Comparison of ENCODE assay signal across 30 mouse cellular contexts in genomic region chr5:122287026-122287425, GRCm38 (mm10). TPM values are rescaled to one million over a fixed set of nuclear protein-coding genes. Genes with fewer than 3 reads are reported as not detected.
DNase-seq lines count a peak whose midpoint lies in the region; ATAC-seq and TF ChIP-seq lines count a peak whose summit lies in the region.
"Had no signal": no experiment of that assay in that cellular context is flagged by ENCODE, and none has a peak within 500 bp of the region (broad histone marks: within the 10 kb centered on the region; RNA-seq: fewer than 3 reads in every experiment).

No protein-coding gene starts in this region.

- DNase-seq in gastrocnemius, adult 2 months: no peak
- no peak for DNase-seq in gastrocnemius, adult 18-20 months (ENCODE audit: low spot score)
- no peak for DNase-seq in heart, postnatal 0 days (ENCODE audit: low spot score)
- peak; percentile 65 for DNase-seq in CD4-positive helper T cell, adult 2 months (ENCODE audit: low read depth, low spot score)
- no peak for DNase-seq in liver, postnatal 0 days
- DNase-seq: adrenal gland, postnatal 36 days; cerebellum, adult 8-10 months; cerebellum, postnatal 25 days; gastrocnemius, postnatal 36 days; heart, postnatal 36 days; kidney, adult 9 months; kidney, postnatal 10 days; layer of hippocampus, adult 9-11 months; lung, adult 2 months; lung, postnatal 10 days; right cerebral cortex, postnatal 25 days; thymus, adult 18-20 months; thymus, postnatal 25 days had no signal

- H3K4me1 ChIP-seq in heart, postnatal 0 days (ENCODE audit: control insufficient read depth, insufficient read depth): peaks cover 28% of the 10 kb centered on the region
- peaks cover 36% of the 10 kb centered on the region for H3K4me1 ChIP-seq in heart, embryonic 12.5 days (replicated peaks)
- H3K4me1 ChIP-seq in liver, postnatal 0 days (ENCODE audit: insufficient read depth): peaks cover 36% of the 10 kb centered on the region
- H3K4me1 ChIP-seq in forebrain, embryonic 16.5 days (replicated peaks; ENCODE audit: control insufficient read depth, insufficient read depth, low read length): peaks cover 18% of the 10 kb centered on the region

- WGBS in heart, postnatal 0 days: 60% methylated on average over 4 of the region's 4 CpGs
- 71% methylated on average over 4 of the region's 4 CpGs for WGBS in heart, embryonic 12.5 days
- WGBS in liver, postnatal 0 days (ENCODE audit: insufficient replicate concordance): 70% methylated on average over 4 of the region's 4 CpGs
- WGBS in forebrain, embryonic 16.5 days: 94% methylated on average over 4 of the region's 4 CpGs

- TF ChIP-seq EP300 in heart, postnatal 0 days (IDR thresholded peaks at IDR 0.05; ENCODE audit: low read depth): no peak
- TF ChIP-seq EP300 in liver, postnatal 0 days (IDR thresholded peaks at IDR 0.05; ENCODE audit: low read depth): no peak

- no peak for ATAC-seq in heart, postnatal 0 days (ENCODE audit: insufficient read depth, low read depth)
- no peak for ATAC-seq in heart, embryonic 12.5 days (ENCODE audit: insufficient number of reproducible peaks, low FRiP score)
- no peak for ATAC-seq in liver, postnatal 0 days
- no peak for ATAC-seq in forebrain, embryonic 16.5 days
- ATAC-seq: intestine, postnatal 0 days; midbrain, embryonic 13.5 days had no signal

- no peaks in the 10 kb centered on the region for H3K9me3 ChIP-seq in heart, postnatal 0 days (replicated peaks; ENCODE audit: control insufficient read depth, low read length)
- 0 out of 2 replicates have a peak, but pooled peaks cover 2% of the 10 kb centered on the region for H3K9me3 ChIP-seq in heart, embryonic 12.5 days (replicated peaks)
- no peaks in the 10 kb centered on the region for H3K9me3 ChIP-seq in liver, postnatal 0 days (ENCODE audit: low read length)
- H3K9me3 ChIP-seq in forebrain, embryonic 16.5 days (ENCODE audit: control insufficient read depth, low read length): no peaks in the 10 kb centered on the region
- H3K9me3 ChIP-seq: embryonic facial prominence, embryonic 15.5 days; hindbrain, embryonic 13.5 days; limb, embryonic 10.5 days; limb, embryonic 15.5 days; midbrain, embryonic 13.5 days; stomach, embryonic 15.5 days had no signal

- H3K4me2 ChIP-seq in heart, postnatal 0 days (ENCODE audit: low read depth, low read length): peak overlapping the region; percentile 92; the same call in 1 of the 2 replicates
- no peak overlapping the region for H3K4me2 ChIP-seq in heart, embryonic 12.5 days
- peak overlapping the region; percentile 98 for H3K4me2 ChIP-seq in liver, postnatal 0 days (ENCODE audit: low read depth, low read length)
- H3K4me2 ChIP-seq in forebrain, embryonic 16.5 days (ENCODE audit: low read length): no peak overlapping the region
- H3K4me2 ChIP-seq: embryonic facial prominence, embryonic 15.5 days; limb, embryonic 15.5 days had no signal

- H3K27me3 ChIP-seq in heart, postnatal 0 days (ENCODE audit: control insufficient read depth, insufficient read depth, low read length): no peaks in the 10 kb centered on the region
- H3K27me3 ChIP-seq in heart, embryonic 12.5 days (replicated peaks): no peaks in the 10 kb centered on the region
- H3K27me3 ChIP-seq in liver, postnatal 0 days (ENCODE audit: insufficient read depth, low read length): no peaks in the 10 kb centered on the region
- H3K27me3 ChIP-seq in forebrain, embryonic 16.5 days (replicated peaks; ENCODE audit: control insufficient read depth, insufficient read depth, low read length): no peaks in the 10 kb centered on the region
- H3K27me3 ChIP-seq: embryonic facial prominence, embryonic 15.5 days; forebrain, embryonic 12.5 days; hindbrain, embryonic 13.5 days; limb, embryonic 15.5 days; midbrain, embryonic 13.5 days; stomach, embryonic 15.5 days had no signal

- H3K27ac ChIP-seq in gastrocnemius, adult 2 months: peak overlapping the region; percentile 99
- no peak overlapping the region; the same call in 1 of the 2 replicates for H3K27ac ChIP-seq in heart, postnatal 0 days (ENCODE audit: low read depth)
- H3K27ac ChIP-seq in heart, embryonic 12.5 days (ENCODE audit: poor library complexity, severe bottlenecking): no peak overlapping the region
- no peak overlapping the region for H3K27ac ChIP-seq in liver, postnatal 0 days (ENCODE audit: low read depth)
- H3K27ac ChIP-seq in forebrain, embryonic 16.5 days (ENCODE audit: low read length): no peak overlapping the region
- H3K27ac ChIP-seq: embryonic facial prominence, embryonic 10.5 days; embryonic facial prominence, embryonic 15.5 days; forebrain, embryonic 12.5 days; hindbrain, embryonic 13.5 days; limb, embryonic 10.5 days; limb, embryonic 15.5 days; macrophage; midbrain, embryonic 13.5 days; stomach, embryonic 15.5 days had no signal

- H3K36me3 ChIP-seq in heart, postnatal 0 days (replicated peaks; ENCODE audit: control insufficient read depth, insufficient read depth, low read length): no peaks in the 10 kb centered on the region; the same call in 1 of the 2 replicates
- H3K36me3 ChIP-seq in heart, embryonic 12.5 days: peaks cover 19% of the 10 kb centered on the region
- peaks cover 9% of the 10 kb centered on the region; the same call in 1 of the 2 replicates for H3K36me3 ChIP-seq in liver, postnatal 0 days (replicated peaks; ENCODE audit: insufficient read depth, low read length)
- no peaks in the 10 kb centered on the region; the same call in 1 of the 2 replicates for H3K36me3 ChIP-seq in forebrain, embryonic 16.5 days (ENCODE audit: control insufficient read depth, insufficient read depth)
- H3K36me3 ChIP-seq: embryonic facial prominence, embryonic 15.5 days; stomach, embryonic 15.5 days had no signal

- peak overlapping the region; percentile 98 for H3K4me3 ChIP-seq in gastrocnemius, adult 2 months
- peak overlapping the region; percentile 13; the same call in 1 of the 2 replicates for H3K4me3 ChIP-seq in heart, postnatal 0 days (ENCODE audit: low read depth, low read length)
- H3K4me3 ChIP-seq in heart, embryonic 12.5 days: no peak overlapping the region
- H3K4me3 ChIP-seq in liver, postnatal 0 days (ENCODE audit: low read depth, low read length): no peak overlapping the region
- H3K4me3 ChIP-seq in forebrain, embryonic 16.5 days (replicated peaks; ENCODE audit: low read length): no peak overlapping the region
- H3K4me3 ChIP-seq: embryonic facial prominence, embryonic 15.5 days; forebrain, embryonic 12.5 days; hindbrain, embryonic 13.5 days; limb, embryonic 10.5 days; limb, embryonic 15.5 days; stomach, embryonic 15.5 days had no signal

- intact Hi-C loops in gastrocnemius, adult 2 months (cut with DNase I): no loop called here

- H3K9ac ChIP-seq in heart, postnatal 0 days (replicated peaks; ENCODE audit: low read depth, low read length): no peak overlapping the region
- no peak overlapping the region for H3K9ac ChIP-seq in heart, embryonic 12.5 days
- no peak overlapping the region for H3K9ac ChIP-seq in liver, postnatal 0 days (replicated peaks)
- no peak overlapping the region for H3K9ac ChIP-seq in forebrain, embryonic 16.5 days (replicated peaks; ENCODE audit: low read depth, low read length)
- H3K9ac ChIP-seq: embryonic facial prominence, embryonic 15.5 days; forebrain, embryonic 12.5 days; hindbrain, embryonic 13.5 days; limb, embryonic 15.5 days; stomach, embryonic 15.5 days had no signal

- TF ChIP-seq CTCF in gastrocnemius, adult 2 months (IDR thresholded peaks at IDR 0.05): no peak
- no peak for TF ChIP-seq CTCF in heart, postnatal 0 days (IDR thresholded peaks at IDR 0.05; ENCODE audit: low read depth)
- no peak for TF ChIP-seq CTCF in liver, postnatal 0 days (IDR thresholded peaks at IDR 0.05; ENCODE audit: low read depth)

RNA-seq across cellular contexts. Expression of gene Pptc7, which starts 2.9 kb away (rescaled TPM):
- total RNA-seq in gastrocnemius, adult 2 months (2021): 100 to 1,000 TPM; 103 to 115 TPM
- total RNA-seq in gastrocnemius, adult 18-20 months (2021): 10 to 100 TPM; 91.6 to 96.4 TPM
- total RNA-seq in heart, postnatal 0 days (2014; rRNA removed; ENCODE audit: low replicate concordance): 33.9 and 40.3 TPM in 2 replicates
- 16.8 and 20.5 TPM in 2 replicates for polyA plus RNA-seq in heart, postnatal 0 days (2015; fragmentation: Nextera tagmentation; extraction: Ambion mirVana)
- 13.4 and 14.3 TPM in 2 replicates for polyA plus RNA-seq in heart, embryonic 12.5 days (2016; fragmentation: Nextera tagmentation; extraction: Ambion mirVana)
- 4.4 and 5.6 TPM in 2 replicates for polyA plus RNA-seq in liver, postnatal 0 days (2015; fragmentation: Nextera tagmentation; extraction: Ambion mirVana)
- polyA plus RNA-seq in forebrain, embryonic 16.5 days (2015; fragmentation: Nextera tagmentation; extraction: Ambion mirVana): 8.2 and 8.5 TPM in 2 replicates

RNA-seq across cellular contexts. Expression of gene Tctn1, which starts 22.8 kb away (rescaled TPM):
- total RNA-seq in gastrocnemius, adult 2 months (2021): 1 to 10 TPM; 1.8 to 2.0 TPM
- total RNA-seq in gastrocnemius, adult 18-20 months (2021): 1 to 10 TPM; 1.3 to 2.0 TPM
- total RNA-seq in heart, postnatal 0 days (2014; rRNA removed; ENCODE audit: low replicate concordance): 5.7 and 21.6 TPM in 2 replicates
- polyA plus RNA-seq in heart, postnatal 0 days (2015; fragmentation: Nextera tagmentation; extraction: Ambion mirVana): 2.3 TPM in 2 replicates
- 2.7 and 3.2 TPM in 2 replicates for polyA plus RNA-seq in heart, embryonic 12.5 days (2016; fragmentation: Nextera tagmentation; extraction: Ambion mirVana)
- 1.1 and 1.2 TPM in 2 replicates for polyA plus RNA-seq in liver, postnatal 0 days (2015; fragmentation: Nextera tagmentation; extraction: Ambion mirVana)
- polyA plus RNA-seq in forebrain, embryonic 16.5 days (2015; fragmentation: Nextera tagmentation; extraction: Ambion mirVana): 3.6 and 4.8 TPM in 2 replicates

Comparison
In these comparisons a context has a peak if more than half of its experiments do, and no peak if none do; other contexts are left out.
1. H3K4me3 ChIP-seq: peak in gastrocnemius, adult 2 months (single experiment) and heart, postnatal 0 days (single experiment); none in heart, embryonic 12.5 days (single experiment), liver, postnatal 0 days (single experiment) and forebrain, embryonic 16.5 days (single experiment).
2. H3K4me2 ChIP-seq: peak in heart, postnatal 0 days (single experiment) and liver, postnatal 0 days (single experiment); none in heart, embryonic 12.5 days (single experiment) and forebrain, embryonic 16.5 days (single experiment).